Mouse (Mus musculus) E14TG2a.4 (cell line): ENCODE results near the gene Kansl3.

Experiments
- CTCF ChIP-seq: conservative IDR thresholded peaks from 2 replicates; pipeline ENCODE4 v1.5.1; 2014; ENCODE audit warnings: low read length
- NANOG ChIP-seq: IDR thresholded peaks from 2 replicates; pipeline ENCODE4 v1.6.1; 2014; ENCODE audit warnings: borderline replicate concordance, low read length, mixed read lengths
- POU5F1 ChIP-seq: IDR thresholded peaks from 2 replicates; pipeline ENCODE4 v1.6.1; 2014; ENCODE audit warnings: low read length, borderline replicate concordance

DNA sequence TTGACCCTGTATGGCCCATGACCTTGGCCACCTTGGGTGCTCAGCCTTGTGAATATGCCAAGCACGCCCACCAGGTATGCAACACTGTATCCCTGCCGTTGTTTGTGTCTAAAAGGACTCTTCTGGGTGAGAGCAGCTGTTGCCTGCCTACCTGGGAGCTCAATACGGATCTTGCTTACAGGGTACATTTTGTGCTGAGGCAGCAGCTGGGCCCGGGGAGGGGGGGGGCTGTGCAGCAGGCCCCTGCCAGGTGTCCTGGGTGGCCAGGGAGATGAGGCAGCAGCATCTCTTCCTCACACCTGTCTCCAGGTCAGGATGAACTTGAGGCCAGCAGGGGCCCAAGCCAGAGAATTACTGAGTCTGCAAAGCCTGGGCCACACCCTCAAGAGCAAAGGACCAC is 70.9 kb downstream of the Kansl3 start:
- TF ChIP-seq CTCF (no peak), POU5F1 (no peak), NANOG (no peak)
